Mouse (Mus musculus) bone marrow macrophage, adult 2 months (primary cell): ENCODE results near the gene Camk2b.
A peak's percentile ranks its signal among the peaks of the same experiment; 100 is the strongest.

ENCODE experiments used
- CTCF ChIP-seq: IDR thresholded peaks from 2 replicates; pipeline ENCODE4 v1.5.1; 2012; ENCODE audit warnings: low read depth, mild to moderate bottlenecking, low read length, moderate library complexity
- POLR2A ChIP-seq: IDR thresholded peaks from 2 replicates; pipeline ENCODE4 v1.6.1; 2012; ENCODE audit warnings: mild to moderate bottlenecking, low read depth, low read length, borderline replicate concordance

- TF ChIP-seq CTCF (peak; percentile 53), POLR2A (no peak)
Observed at GRCm38 (mm10) chr11:5990910-5991309, 75.3 kb downstream of the Camk2b start.
